Mouse (Mus musculus) limb, embryonic 14.5 days (tissue): ENCODE data around the gene Cfd. TPM values are rescaled to one million over a fixed set of nuclear protein-coding genes. Genes with fewer than 3 reads are reported as not detected.

Experiments
- ATAC-seq: fragments of 200-750 bp; cut with Nextera tagmentation; 2 replicates; pipeline ENCODE4 v1.8.0; 2017; ENCODE audit warnings: low read depth, moderate number of reproducible peaks, moderate TSS enrichment; ENCODE audit not compliant: low FRiP score
- DNase-seq: peaks from one replicate; pipeline ENCODE4 v3.0.0-alpha.2; 2015; ENCODE audit warnings: low spot score
- H3K27ac ChIP-seq: fragments of 300-500 bp; sonication (generic); replicated peaks from 2 replicates; pipeline ENCODE4 v1.5.1; 2014; ENCODE audit warnings: low read depth, mild to moderate bottlenecking, low read length, moderate library complexity, mixed read lengths
- H3K27me3 ChIP-seq: fragments of 300-500 bp; sonication (generic); 2 replicates; pipeline ENCODE4 v1.6.1; 2014; ENCODE audit warnings: low read length, mixed read lengths; ENCODE audit not compliant: control insufficient read depth, insufficient read depth
- H3K36me3 ChIP-seq: fragments of 300-500 bp; sonication (generic); 2 replicates; pipeline ENCODE4 v1.6.1; 2014; ENCODE audit warnings: mild to moderate bottlenecking, low read length, moderate library complexity, mixed read lengths; ENCODE audit not compliant: control insufficient read depth, insufficient read depth
- H3K4me1 ChIP-seq: fragments of 300-500 bp; sonication (generic); 2 replicates; pipeline ENCODE4 v1.6.1; 2014; ENCODE audit warnings: antibody characterized with exemption, low read length, mixed read lengths; ENCODE audit not compliant: control insufficient read depth, insufficient read depth
- H3K4me2 ChIP-seq: fragments of 300-500 bp; sonication (generic); replicated peaks from 2 replicates; pipeline ENCODE4 v1.6.1; 2014; ENCODE audit warnings: low read depth, mild to moderate bottlenecking, low read length, moderate library complexity; ENCODE audit not compliant: severe bottlenecking
- H3K4me3 ChIP-seq: fragments of 300-500 bp; sonication (generic); replicated peaks from 2 replicates; pipeline ENCODE4 v1.5.1; 2014; ENCODE audit warnings: low read length
- H3K9ac ChIP-seq: fragments of 300-500 bp; sonication (generic); 2 replicates; pipeline ENCODE4 v1.6.1; 2014; ENCODE audit warnings: mild to moderate bottlenecking, low read depth, low read length, moderate library complexity; ENCODE audit not compliant: severe bottlenecking
- H3K9me3 ChIP-seq: fragments of 300-500 bp; sonication (generic); 2 replicates; pipeline ENCODE4 v1.6.1; 2016; ENCODE audit warnings: low read length; ENCODE audit not compliant: control insufficient read depth
- POLR2A ChIP-seq: fragments of 200-500 bp; IDR thresholded peaks from 2 replicates; pipeline ENCODE4 v1.8.0; 2012; ENCODE audit warnings: inconsistent platforms, mild to moderate bottlenecking, moderate library complexity, borderline replicate concordance; ENCODE audit not compliant: insufficient read depth, insufficient read length; ENCODE audit errors: extremely low read depth
- WGBS: fragments of 180-500 bp; shearing (Covaris S2); extraction: QIAGEN DNeasy Blood & Tissue Kit; methylation state at CpG from one replicate; pipeline ENCODE4 v1.1.7; 2014; 5-methylcytosine and 5-hydroxymethylcytosine counted together
- polyA plus RNA-seq, 2 experiments: library from polyadenylated mRNA; depleted of rRNA in 1 of 2; stranded (reverse) in 1 of 2; unstranded in 1 of 2; fragments of >200 nt; fragmentation: Nextera tagmentation in 1 of 2; extraction: Ambion mirVana in 1 of 2; gene quantifications; 2 replicates each; pipeline versions ENCODE4 v1.2.1 to v1.2.3; 2012 to 2014

Cfd gene
- polyA plus RNA-seq, 2 experiments = 1.1 TPM; not detected in 1

GRCm38 (mm10) chr10:79854801-79855541 is 35.7 kb upstream of the Cfd start:
- Histone ChIP-seq H3K4me3 (peak overlapping the region; percentile 99), H3K27me3 (no peaks in the 10 kb centered on the region), H3K4me2 (peak overlapping the region; percentile 98), H3K27ac (peak overlapping the region; percentile 99), H3K9ac (peak overlapping the region; percentile 99), H3K4me1 (peaks cover 47% of the 10 kb centered on the region), H3K36me3 (peaks cover 43% of the 10 kb centered on the region), H3K9me3 (no peaks in the 10 kb centered on the region)
- peak; percentile 79 for DNase-seq
- WGBS = 1% methylated on average over 60 of the region's 83 CpGs
- ATAC-seq = peak; percentile 23
- TF ChIP-seq POLR2A = 0 out of 2 replicates have a peak, but pooled peaks have one; percentile 5

- peak overlapping the region; percentile 98 for H3K4me2 ChIP-seq
- no peaks in the 10 kb centered on the region for H3K9me3 ChIP-seq
- no peak overlapping the region; the same call in 1 of the 2 replicates for H3K27ac ChIP-seq
- peak overlapping the region; percentile 99 for H3K4me3 ChIP-seq
- H3K4me1 ChIP-seq = peaks cover 47% of the 10 kb centered on the region
- ATAC-seq (no peak), DNase-seq (peak; percentile 58)
- H3K9ac ChIP-seq = peak overlapping the region; percentile 99
- H3K27me3 ChIP-seq = no peaks in the 10 kb centered on the region
- peaks cover 50% of the 10 kb centered on the region for H3K36me3 ChIP-seq
- TF ChIP-seq POLR2A = no peak
- WGBS = 2% methylated on average over 10 of the region's 10 CpGs
These were observed 35.0 kb upstream of the Cfd start for GRCm38 (mm10) chr10:79855558-79856184.

- peaks cover 56% of the 10 kb centered on the region for H3K36me3 ChIP-seq
These were observed 34.4 kb upstream of the Cfd start for GRCm38 (mm10) chr10:79856280-79856679.

GRCm38 (mm10) chr10:79856704-79857451 is 33.8 kb upstream of the Cfd start:
- H3K27ac ChIP-seq = no peak overlapping the region; the same call in 1 of the 2 replicates
- peak overlapping the region; percentile 99 for H3K9ac ChIP-seq
- no peak for ATAC-seq
- WGBS = 42% methylated on average over 7 of the region's 7 CpGs
- H3K4me1 ChIP-seq = peaks cover 40% of the 10 kb centered on the region
- peaks cover 62% of the 10 kb centered on the region for H3K36me3 ChIP-seq
- DNase-seq = no peak
- H3K27me3 ChIP-seq = no peaks in the 10 kb centered on the region
- H3K4me2 ChIP-seq = peak overlapping the region; percentile 98
- H3K9me3 ChIP-seq = no peaks in the 10 kb centered on the region
- peak overlapping the region; percentile 99 for H3K4me3 ChIP-seq
- TF ChIP-seq POLR2A = no peak

More at GRCm38 (mm10) chr10:79856280-79856679, 34.4 kb upstream of the Cfd start:
- H3K4me3 ChIP-seq = peak overlapping the region; percentile 99
- 36% methylated on average over 6 of the region's 6 CpGs for WGBS
- ATAC-seq (no peak), DNase-seq (no peak)
- TF ChIP-seq POLR2A = no peak
- peak overlapping the region; percentile 98 for H3K4me2 ChIP-seq
- no peaks in the 10 kb centered on the region for H3K27me3 ChIP-seq
- peak overlapping the region; percentile 99 for H3K9ac ChIP-seq
- H3K27ac ChIP-seq = no peak overlapping the region; the same call in 1 of the 2 replicates
- peaks cover 46% of the 10 kb centered on the region for H3K4me1 ChIP-seq
- H3K9me3 ChIP-seq = no peaks in the 10 kb centered on the region

GRCm38 (mm10) chr10:79857452-79857811 is 33.2 kb upstream of the Cfd start:
- peaks cover 68% of the 10 kb centered on the region for H3K36me3 ChIP-seq
- H3K4me1 ChIP-seq = peaks cover 34% of the 10 kb centered on the region
- DNase-seq (peak; percentile 60), ATAC-seq (no peak)
- H3K4me3 ChIP-seq = peak overlapping the region; percentile 99
- peak overlapping the region; percentile 98 for H3K4me2 ChIP-seq
- no peak for TF ChIP-seq POLR2A
- no peaks in the 10 kb centered on the region for H3K27me3 ChIP-seq
- peak overlapping the region; percentile 99 for H3K9ac ChIP-seq
- 22% methylated on average over 4 of the region's 4 CpGs for WGBS
- no peak overlapping the region; the same call in 1 of the 2 replicates for H3K27ac ChIP-seq
- no peaks in the 10 kb centered on the region for H3K9me3 ChIP-seq
